17 mouse cellular contexts compared by ENCODE assay signal in the genomic region with DNA sequence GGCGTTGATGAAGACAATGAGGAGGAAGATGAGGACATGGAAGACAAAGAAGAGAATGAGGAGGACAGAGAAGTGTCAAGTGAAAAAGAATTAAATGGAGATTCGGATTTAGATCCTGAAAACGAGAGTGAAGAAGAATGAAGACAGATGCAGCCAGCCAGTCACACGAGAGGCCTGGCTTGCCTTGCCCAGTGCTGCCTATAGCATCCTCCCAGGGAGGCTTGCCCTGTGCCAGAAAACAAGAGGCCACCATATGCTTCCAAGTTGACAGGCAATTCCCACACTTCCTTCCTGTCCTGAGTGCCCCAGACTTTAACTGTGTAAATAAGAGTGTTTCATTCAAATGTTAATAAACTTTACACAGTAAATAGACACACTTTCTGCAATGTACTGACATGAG. TPM values are rescaled to one million over a fixed set of nuclear protein-coding genes. Genes with fewer than 3 reads are reported as not detected.
"Had no signal": no experiment of that assay in that cellular context is flagged by ENCODE, and none has a peak within 500 bp of the region (broad histone marks: within the 10 kb centered on the region; RNA-seq: fewer than 3 reads in every experiment).

No protein-coding gene starts in this region.

- H3K4me2 ChIP-seq: liver, embryonic 11.5 days; liver, embryonic 15.5 days; lung, embryonic 14.5 days; neural tube, embryonic 12.5 days had no signal

- DNase-seq: kidney, postnatal 36 days; layer of hippocampus, adult 9-11 months; lung, embryonic 14.5 days; lung, postnatal 10 days; lung, postnatal 4 days; midbrain, embryonic 14.5 days; spleen, adult 18-20 months; thymus, postnatal 36 days had no signal

- H3K27ac ChIP-seq: kidney, postnatal 0 days; limb, embryonic 10.5 days; liver, embryonic 15.5 days; midbrain, embryonic 10.5 days; neural tube, embryonic 12.5 days had no signal

- H3K4me1 ChIP-seq: limb, embryonic 10.5 days; neural tube, embryonic 12.5 days had no signal

- H3K9me3 ChIP-seq: limb, embryonic 10.5 days; liver, embryonic 15.5 days; midbrain, embryonic 10.5 days; neural tube, embryonic 12.5 days had no signal

- H3K4me3 ChIP-seq: limb, embryonic 10.5 days; liver, embryonic 15.5 days; midbrain, embryonic 10.5 days; neural tube, embryonic 12.5 days had no signal

- H3K9ac ChIP-seq: liver, embryonic 15.5 days; lung, embryonic 14.5 days; neural tube, embryonic 12.5 days had no signal

- H3K27me3 ChIP-seq: liver, embryonic 15.5 days; neural tube, embryonic 12.5 days had no signal

RNA-seq across cellular contexts. Expression of gene Togaram2, which starts 15.5 kb away (rescaled TPM):
- total RNA-seq: megakaryocyte, adult 5-6 weeks; monocyte, adult 5-6 weeks; neutrophil, adult 5-6 weeks had no signal
- polyA plus RNA-seq: limb, embryonic 10.5 days; liver, embryonic 11.5 days; liver, embryonic 15.5 days; midbrain, embryonic 10.5 days had no signal
